Mouse (Mus musculus) liver, embryonic 15.5 days (tissue): ENCODE data around the gene Arhgef10l. TPM values are rescaled to one million over a fixed set of nuclear protein-coding genes. Genes with fewer than 3 reads are reported as not detected.

Source experiments
- ATAC-seq: fragments of 200-750 bp; cut with Nextera tagmentation; 2 replicates; pipeline ENCODE4 v1.8.0; 2017; ENCODE audit warnings: moderate number of reproducible peaks, mild to moderate bottlenecking, moderate library complexity; ENCODE audit not compliant: insufficient read depth
- H3K27ac ChIP-seq: fragments of 300-500 bp; sonication (generic); replicated peaks from 2 replicates; pipeline ENCODE4 v1.5.1; 2015; ENCODE audit warnings: mild to moderate bottlenecking, inconsistent platforms
- H3K27me3 ChIP-seq: fragments of 300-500 bp; sonication (generic); 2 replicates; pipeline ENCODE4 v1.6.1; 2015; ENCODE audit warnings: mild to moderate bottlenecking, inconsistent platforms
- H3K36me3 ChIP-seq: fragments of 300-500 bp; sonication (generic); replicated peaks from 2 replicates; pipeline ENCODE4 v1.6.1; 2015; ENCODE audit warnings: moderate library complexity, mild to moderate bottlenecking, inconsistent platforms
- H3K4me1 ChIP-seq: fragments of 300-500 bp; sonication (generic); replicated peaks from 2 replicates; pipeline ENCODE4 v1.6.1; 2015; ENCODE audit warnings: inconsistent platforms
- H3K4me2 ChIP-seq: fragments of 300-500 bp; sonication (generic); 2 replicates; pipeline ENCODE4 v1.6.1; 2015; ENCODE audit warnings: moderate library complexity, mild to moderate bottlenecking, inconsistent platforms
- H3K4me3 ChIP-seq: fragments of 300-500 bp; sonication (generic); replicated peaks from 2 replicates; pipeline ENCODE4 v1.5.1; 2015; ENCODE audit warnings: mild to moderate bottlenecking, inconsistent platforms
- H3K9ac ChIP-seq: fragments of 300-500 bp; sonication (generic); 2 replicates; pipeline ENCODE4 v1.6.1; 2015; ENCODE audit warnings: moderate library complexity, mild to moderate bottlenecking, inconsistent platforms
- H3K9me3 ChIP-seq: fragments of 300-500 bp; sonication (generic); replicated peaks from 2 replicates; pipeline ENCODE4 v1.6.1; 2016; ENCODE audit warnings: inconsistent platforms
- WGBS: fragments of 180-500 bp; shearing (Covaris S2); methylation state at CpG from one replicate; pipeline ENCODE4 v1.1.7; 2015; ENCODE audit warnings: mixed read lengths; ENCODE audit not compliant: insufficient replicate concordance; 5-methylcytosine and 5-hydroxymethylcytosine counted together
- polyA plus RNA-seq: library from polyadenylated mRNA; unstranded; fragments of >200 nt; fragmentation: Nextera tagmentation; extraction: Ambion mirVana; gene quantifications from 2 replicates; pipeline ENCODE4 v1.2.1, GENCODE M21; 2015

Gene Arhgef10l
- polyA plus RNA-seq, 1 experiment from 2014 or later, result 4.8 TPM

- no peak overlapping the region for H3K27ac ChIP-seq
- no peak overlapping the region for H3K4me3 ChIP-seq
- H3K9me3 ChIP-seq, result no peaks in the 10 kb centered on the region
- WGBS, result 70% methylated on average over 8 of the region's 8 CpGs
- no peaks in the 10 kb centered on the region for H3K27me3 ChIP-seq
- ATAC-seq, result no peak
- H3K36me3 ChIP-seq, result no peaks in the 10 kb centered on the region
- H3K4me1 ChIP-seq, result 0 out of 2 replicates have a peak, but pooled peaks cover 11% of the 10 kb centered on the region
- H3K9ac ChIP-seq, result no peak overlapping the region
- H3K4me2 ChIP-seq, result no peak overlapping the region
Observed at GRCm38 (mm10) chr4:140640242-140640523, 25.6 kb downstream of the Arhgef10l start.

- H3K4me3 ChIP-seq, result no peak overlapping the region
- no peaks in the 10 kb centered on the region for H3K9me3 ChIP-seq
- no peak overlapping the region for H3K4me2 ChIP-seq
- 0 out of 2 replicates have a peak, but pooled peaks cover 11% of the 10 kb centered on the region for H3K4me1 ChIP-seq
- H3K36me3 ChIP-seq, result no peaks in the 10 kb centered on the region
- H3K27me3 ChIP-seq, result no peaks in the 10 kb centered on the region
- no peak overlapping the region for H3K9ac ChIP-seq
- no peak for ATAC-seq
- no peak overlapping the region for H3K27ac ChIP-seq
- 74% methylated on average over 28 of the region's 28 CpGs for WGBS
Observed at GRCm38 (mm10) chr4:140639431-140640241, 26.2 kb downstream of the Arhgef10l start.

- Histone ChIP-seq H3K36me3 (no peaks in the 10 kb centered on the region), H3K4me2 (no peak overlapping the region), H3K4me3 (no peak overlapping the region), H3K27me3 (no peaks in the 10 kb centered on the region), H3K9ac (no peak overlapping the region), H3K27ac (no peak overlapping the region), H3K4me1 (0 out of 2 replicates have a peak, but pooled peaks cover 11% of the 10 kb centered on the region), H3K9me3 (no peaks in the 10 kb centered on the region)
- 75% methylated on average over 5 of the region's 5 CpGs for WGBS
- no peak for ATAC-seq
Observed at GRCm38 (mm10) chr4:140638591-140638990, 27.2 kb downstream of the Arhgef10l start.

GRCm38 (mm10) chr4:140637269-140637668 lies 28.5 kb downstream of the Arhgef10l start:
- 57% methylated on average over 8 of the region's 8 CpGs for WGBS
- no peak overlapping the region for H3K27ac ChIP-seq

GRCm38 (mm10) chr4:140636312-140636996 lies 29.4 kb downstream of the Arhgef10l start:
- peaks cover 18% of the 10 kb centered on the region for H3K4me1 ChIP-seq
- H3K27me3 ChIP-seq, result no peaks in the 10 kb centered on the region
- peak; percentile 59 for ATAC-seq
- no peak overlapping the region for H3K9ac ChIP-seq
- H3K36me3 ChIP-seq, result no peaks in the 10 kb centered on the region
- no peak overlapping the region for H3K4me2 ChIP-seq
- WGBS, result 50% methylated on average over 5 of the region's 5 CpGs
- H3K9me3 ChIP-seq, result no peaks in the 10 kb centered on the region
- no peak overlapping the region for H3K4me3 ChIP-seq
- no peak overlapping the region for H3K27ac ChIP-seq

More at GRCm38 (mm10) chr4:140637269-140637668, 28.5 kb downstream of the Arhgef10l start:
- no peaks in the 10 kb centered on the region for H3K36me3 ChIP-seq
- ATAC-seq, result no peak
- H3K27me3 ChIP-seq, result no peaks in the 10 kb centered on the region
- no peaks in the 10 kb centered on the region for H3K9me3 ChIP-seq
- 0 out of 2 replicates have a peak, but pooled peaks cover 11% of the 10 kb centered on the region for H3K4me1 ChIP-seq
- no peak overlapping the region for H3K4me3 ChIP-seq
- H3K4me2 ChIP-seq, result no peak overlapping the region
- no peak overlapping the region for H3K9ac ChIP-seq

GRCm38 (mm10) chr4:140634861-140635388 lies 30.9 kb downstream of the Arhgef10l start:
- no peaks in the 10 kb centered on the region for H3K9me3 ChIP-seq
- H3K27me3 ChIP-seq, result no peaks in the 10 kb centered on the region
- H3K36me3 ChIP-seq, result no peaks in the 10 kb centered on the region
- WGBS, result 59% methylated on average over 10 of the region's 10 CpGs
- H3K4me1 ChIP-seq, result peaks cover 28% of the 10 kb centered on the region
- H3K9ac ChIP-seq, result no peak overlapping the region
- no peak overlapping the region for H3K27ac ChIP-seq
- no peak for ATAC-seq
- H3K4me2 ChIP-seq, result no peak overlapping the region
- no peak overlapping the region for H3K4me3 ChIP-seq

- ATAC-seq, result no peak
- no peak overlapping the region for H3K27ac ChIP-seq
- H3K27me3 ChIP-seq, result no peaks in the 10 kb centered on the region
- no peak overlapping the region for H3K4me3 ChIP-seq
- H3K4me1 ChIP-seq, result peaks cover 23% of the 10 kb centered on the region
- no peak overlapping the region for H3K4me2 ChIP-seq
- no peak overlapping the region for H3K9ac ChIP-seq
- no peaks in the 10 kb centered on the region for H3K9me3 ChIP-seq
- no peaks in the 10 kb centered on the region for H3K36me3 ChIP-seq
- 57% methylated on average over 6 of the region's 6 CpGs for WGBS
Observed at GRCm38 (mm10) chr4:140631276-140631849, 34.4 kb downstream of the Arhgef10l start.

- Histone ChIP-seq H3K9ac (no peak overlapping the region), H3K36me3 (no peaks in the 10 kb centered on the region), H3K4me1 (peaks cover 17% of the 10 kb centered on the region), H3K4me2 (no peak overlapping the region), H3K9me3 (no peaks in the 10 kb centered on the region), H3K27ac (no peak overlapping the region), H3K4me3 (no peak overlapping the region), H3K27me3 (no peaks in the 10 kb centered on the region)
- WGBS, result 35% methylated on average over 15 of the region's 15 CpGs
- ATAC-seq, result peak; percentile 14; the same call in 1 of the 2 replicates
Observed at GRCm38 (mm10) chr4:140630651-140631241, 35.1 kb downstream of the Arhgef10l start.

GRCm38 (mm10) chr4:140630136-140630535 lies 35.7 kb downstream of the Arhgef10l start:
- Histone ChIP-seq H3K4me1 (peaks cover 21% of the 10 kb centered on the region), H3K4me2 (no peak overlapping the region), H3K27ac (no peak overlapping the region), H3K4me3 (no peak overlapping the region), H3K27me3 (no peaks in the 10 kb centered on the region), H3K9me3 (no peaks in the 10 kb centered on the region), H3K36me3 (no peaks in the 10 kb centered on the region), H3K9ac (no peak overlapping the region)
- WGBS, result 67% methylated on average over 5 of the region's 6 CpGs
- ATAC-seq, result no peak

- Histone ChIP-seq H3K4me1 (peaks cover 30% of the 10 kb centered on the region), H3K36me3 (no peaks in the 10 kb centered on the region), H3K4me2 (no peak overlapping the region), H3K4me3 (no peak overlapping the region), H3K9me3 (no peaks in the 10 kb centered on the region), H3K27ac (no peak overlapping the region), H3K27me3 (no peaks in the 10 kb centered on the region), H3K9ac (no peak overlapping the region)
- WGBS, result 56% methylated on average over 4 of the region's 4 CpGs
- ATAC-seq, result no peak
Observed at GRCm38 (mm10) chr4:140628971-140629370, 36.8 kb downstream of the Arhgef10l start.
